Mouse (Mus musculus) lung, adult 2 months (tissue): ENCODE results near the gene Cenpa. TPM values are rescaled to one million over a fixed set of nuclear protein-coding genes. Genes with fewer than 3 reads are reported as not detected.

Experiments used
- DNase-seq: peaks from one replicate; pipeline ENCODE4 v3.0.0; 2022
- H3K4me1 ChIP-seq: fragments of 200-500 bp; 2 replicates; pipeline ENCODE4 v1.6.1; 2011; ENCODE audit warnings: low read length; ENCODE audit not compliant: control insufficient read depth, insufficient read depth
- H3K4me3 ChIP-seq: fragments of 200-500 bp; replicated peaks from 2 replicates; pipeline ENCODE3; 2011; ENCODE audit warnings: low read depth, mild to moderate bottlenecking, control low read depth, low read length; ENCODE audit errors: extremely low read depth
- CTCF ChIP-seq: fragments of 200-500 bp; IDR thresholded peaks from 2 replicates; pipeline ENCODE4 v1.5.1; 2011; ENCODE audit warnings: mild to moderate bottlenecking, low read length, control low read depth; ENCODE audit not compliant: insufficient read depth
- POLR2A ChIP-seq: fragments of 200-500 bp; IDR thresholded peaks from 2 replicates; pipeline ENCODE4 v1.6.1; 2011; ENCODE audit warnings: low read depth, mild to moderate bottlenecking, control low read depth, low read length, borderline replicate concordance; ENCODE audit errors: extremely low read depth
- WGBS: fragments of 180-500 bp; shearing (Covaris S2); methylation state at CpG from one replicate; pipeline ENCODE4 v1.1.7; 2018; 5-methylcytosine and 5-hydroxymethylcytosine counted together
- polyA plus RNA-seq: library from polyadenylated mRNA; depleted of rRNA; stranded (reverse); fragments of >200 nt; gene quantifications from 2 replicates; pipeline ENCODE4 v1.2.3, GENCODE M21; 2012

Gene Cenpa
- polyA plus RNA-seq, 1 experiment, result 13.8 TPM

DNA sequence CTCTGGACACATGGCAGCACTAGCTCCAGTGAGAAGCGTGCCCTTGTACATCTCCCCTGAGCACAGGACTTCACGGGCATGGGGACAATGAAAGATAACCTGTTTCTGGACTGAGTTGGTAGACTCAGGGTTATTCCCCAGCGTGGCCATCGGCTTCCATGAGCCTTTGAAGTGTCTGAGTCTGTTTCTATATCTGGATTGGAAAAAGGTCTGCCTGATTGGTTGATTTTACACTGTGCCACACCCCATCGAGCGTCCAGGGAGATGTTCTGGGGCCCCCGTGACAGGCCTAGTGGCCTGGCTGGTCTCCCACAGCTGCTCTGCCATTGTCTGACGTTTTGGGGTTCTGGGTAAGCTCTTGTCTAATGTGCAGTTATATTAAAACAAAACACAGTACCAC lies 11.5 kb upstream of the Cenpa start:
- Histone ChIP-seq H3K4me1 (no peaks in the 10 kb centered on the region; the same call in 1 of the 2 replicates), H3K4me3 (no peak overlapping the region)
- TF ChIP-seq CTCF (no peak), POLR2A (no peak)
- 82% methylated on average over 8 of the region's 8 CpGs for WGBS
- no peak for DNase-seq

DNA sequence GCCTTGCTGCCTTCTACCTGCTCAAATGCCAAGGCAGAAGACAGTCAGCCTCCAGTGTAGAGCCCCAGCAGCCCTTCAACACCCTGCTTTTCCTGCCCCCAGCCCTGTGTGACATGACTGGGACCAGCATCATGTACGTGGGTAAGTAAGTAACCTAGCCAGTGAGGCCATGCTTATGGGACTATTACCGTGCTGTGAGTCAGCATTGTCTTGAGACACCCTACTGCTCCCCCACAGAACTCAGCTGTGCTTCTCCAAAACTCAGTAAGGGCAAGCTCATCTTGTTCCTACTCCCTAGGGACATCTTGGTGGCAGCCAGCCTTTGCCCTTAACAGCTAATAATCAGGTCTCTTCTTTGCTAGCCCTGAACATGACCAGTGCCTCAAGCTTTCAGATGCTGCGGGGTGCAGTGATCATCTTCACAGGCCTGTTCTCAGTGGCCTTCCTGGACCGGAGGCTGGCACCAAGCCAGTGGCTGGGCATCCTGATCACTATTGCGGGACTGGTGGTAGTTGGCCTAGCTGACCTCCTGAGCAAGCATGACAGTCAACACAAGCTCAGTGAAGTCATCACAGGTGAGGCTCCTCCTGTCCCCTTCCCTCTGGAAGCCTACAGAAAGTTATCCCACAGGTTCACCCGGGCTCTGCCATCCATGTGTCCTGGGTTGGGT lies 10.9 kb upstream of the Cenpa start:
- Histone ChIP-seq H3K4me1 (no peaks in the 10 kb centered on the region; the same call in 1 of the 2 replicates), H3K4me3 (no peak overlapping the region)
- TF ChIP-seq CTCF, result no peak
- no peak for TF ChIP-seq POLR2A
- no peak for DNase-seq
- 86% methylated on average over 6 of the region's 6 CpGs for WGBS

DNA sequence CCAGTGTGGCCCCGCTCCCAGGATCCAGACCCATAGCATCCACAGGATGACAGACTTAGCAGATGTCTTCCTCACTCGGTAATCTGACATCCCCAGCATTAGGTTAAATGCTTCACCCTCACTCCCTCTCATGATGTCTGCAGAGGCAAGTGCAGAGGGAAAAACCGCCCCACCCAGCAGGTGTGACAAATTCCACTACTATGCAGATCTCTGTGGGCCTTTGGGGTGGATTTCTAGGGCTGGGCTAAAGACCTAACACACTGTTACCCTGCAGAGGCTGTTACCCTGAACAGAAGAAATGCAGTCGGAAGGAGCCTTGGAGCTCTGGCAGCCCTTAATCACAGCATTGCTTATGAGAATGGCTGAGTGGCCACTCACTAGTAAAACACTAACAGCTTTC lies 7.5 kb upstream of the Cenpa start:
- TF ChIP-seq POLR2A (no peak), CTCF (no peak)
- 73% methylated on average over 4 of the region's 4 CpGs for WGBS

DNA sequence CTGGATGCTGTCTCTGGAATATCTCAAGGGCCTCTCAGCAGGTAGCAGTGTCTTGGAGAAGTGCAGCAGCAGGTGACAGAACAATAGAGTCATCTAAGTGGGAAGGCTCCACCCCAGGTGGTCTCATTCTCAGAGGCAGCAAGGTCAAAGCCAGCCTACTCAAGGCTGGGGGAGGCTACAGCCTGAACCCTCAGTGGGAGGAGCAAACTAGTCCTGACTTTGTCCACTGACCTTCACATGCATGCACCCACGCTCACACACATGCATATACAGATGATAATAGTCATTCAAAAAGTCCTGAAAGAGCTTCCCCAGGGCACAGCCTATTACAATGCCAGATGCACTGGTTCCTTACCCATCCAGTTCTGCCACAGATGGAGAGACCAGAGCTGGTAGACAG lies 6.3 kb upstream of the Cenpa start:
- no peak for DNase-seq
- TF ChIP-seq CTCF, result no peak
- no peak for TF ChIP-seq POLR2A
- no peak overlapping the region for H3K4me3 ChIP-seq
- no peaks in the 10 kb centered on the region for H3K4me1 ChIP-seq
- WGBS, result 93% methylated on average over 1 of the region's 1 CpGs

More for the DNA sequence above, 7.5 kb upstream of the Cenpa start:
- DNase-seq, result no peak
- Histone ChIP-seq H3K4me1 (no peaks in the 10 kb centered on the region), H3K4me3 (no peak overlapping the region)

DNA sequence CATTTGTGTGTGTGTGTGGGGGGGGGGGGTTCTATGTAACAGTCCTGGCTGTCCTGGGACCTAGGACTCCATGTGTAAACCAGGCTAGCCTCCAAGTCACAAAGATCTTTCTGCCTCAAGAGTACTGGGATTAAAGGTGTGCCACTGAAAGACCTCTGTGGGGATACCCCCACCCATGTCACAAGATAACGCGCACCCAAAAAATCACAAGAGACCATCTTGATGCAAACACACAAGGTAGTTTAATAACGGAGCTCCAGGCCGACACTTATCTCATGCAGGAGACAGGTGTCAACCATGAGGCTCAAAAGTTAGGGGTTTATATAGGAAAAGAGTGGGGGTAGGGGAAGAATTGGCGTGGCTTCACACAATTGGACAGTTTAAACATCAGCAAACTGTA lies 5.8 kb upstream of the Cenpa start:
- H3K4me1 ChIP-seq, result 0 out of 2 replicates have a peak, but pooled peaks cover under 1% of the 10 kb centered on the region
- no peak overlapping the region for H3K4me3 ChIP-seq
- DNase-seq, result no peak
- TF ChIP-seq CTCF (no peak), POLR2A (no peak)
- WGBS, result 91% methylated on average over 5 of the region's 5 CpGs

DNA sequence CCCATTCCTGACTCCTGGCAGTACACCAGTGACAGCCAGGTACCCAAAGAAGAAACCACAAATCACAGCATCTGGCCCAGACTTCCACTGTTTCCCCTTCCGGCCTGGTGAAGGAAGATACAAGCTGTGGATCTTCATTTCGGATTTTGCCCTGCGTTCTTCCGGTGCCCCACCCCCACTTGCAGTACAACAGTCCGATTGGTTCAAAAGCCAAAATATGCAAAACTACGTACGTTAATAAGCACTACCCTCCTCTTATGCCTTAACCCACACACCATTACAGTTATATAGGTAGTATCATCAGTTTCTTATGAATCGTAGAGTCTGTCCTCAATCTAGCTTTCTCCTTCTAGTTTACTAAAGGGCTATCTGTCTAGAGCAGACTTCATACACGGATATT lies 1.2 kb upstream of the Cenpa start:
- peaks cover 2% of the 10 kb centered on the region; the same call in 1 of the 2 replicates for H3K4me1 ChIP-seq
- 91% methylated on average over 9 of the region's 9 CpGs for WGBS
- no peak overlapping the region for H3K4me3 ChIP-seq
- TF ChIP-seq CTCF (no peak), POLR2A (no peak)
- no peak for DNase-seq

DNA sequence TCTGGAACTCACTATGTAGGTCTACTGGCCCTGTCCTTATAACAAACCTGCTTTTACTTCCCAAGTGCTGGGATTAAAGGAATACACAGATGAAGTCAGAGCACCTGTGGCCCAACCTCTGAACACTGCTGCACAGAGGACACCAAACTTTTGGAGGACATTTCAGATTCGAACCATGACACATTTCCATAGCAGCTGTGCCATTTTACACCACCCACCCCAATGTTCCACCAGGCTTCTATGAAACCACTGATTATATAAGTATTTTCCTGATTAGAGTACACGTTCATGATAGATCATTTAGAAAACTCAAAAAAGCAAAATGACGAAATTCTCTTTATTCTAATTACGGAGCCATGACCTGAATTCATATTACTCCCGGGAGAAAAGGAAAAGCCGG lies 609 bp upstream of the Cenpa start:
- peaks cover 2% of the 10 kb centered on the region; the same call in 1 of the 2 replicates for H3K4me1 ChIP-seq
- DNase-seq, result no peak
- TF ChIP-seq CTCF, result no peak
- TF ChIP-seq POLR2A, result no peak
- 20% methylated on average over 6 of the region's 6 CpGs for WGBS
- H3K4me3 ChIP-seq, result peak overlapping the region; percentile 61

DNA sequence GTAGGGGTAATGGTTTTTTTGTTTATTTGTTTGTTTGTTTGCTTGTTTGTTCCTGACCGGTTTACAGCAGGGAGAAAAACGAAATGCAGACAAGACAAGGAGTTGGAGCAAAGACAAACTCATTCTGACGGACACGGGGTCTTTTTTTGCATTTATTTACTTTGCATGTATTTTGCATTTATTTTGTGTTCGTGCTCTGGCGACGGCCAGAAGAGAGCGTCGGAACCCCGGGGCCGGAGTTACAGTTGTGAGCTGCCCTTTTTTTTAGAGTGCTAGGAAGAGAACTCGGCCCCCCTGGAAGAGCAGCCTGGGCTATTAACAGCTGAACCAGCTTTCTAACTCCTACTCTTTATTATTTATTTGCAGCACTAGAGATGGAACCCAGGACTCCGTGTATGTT lies 638 bp downstream of the Cenpa start:
- WGBS, result under 1% methylated on average over 13 of the region's 13 CpGs

DNA sequence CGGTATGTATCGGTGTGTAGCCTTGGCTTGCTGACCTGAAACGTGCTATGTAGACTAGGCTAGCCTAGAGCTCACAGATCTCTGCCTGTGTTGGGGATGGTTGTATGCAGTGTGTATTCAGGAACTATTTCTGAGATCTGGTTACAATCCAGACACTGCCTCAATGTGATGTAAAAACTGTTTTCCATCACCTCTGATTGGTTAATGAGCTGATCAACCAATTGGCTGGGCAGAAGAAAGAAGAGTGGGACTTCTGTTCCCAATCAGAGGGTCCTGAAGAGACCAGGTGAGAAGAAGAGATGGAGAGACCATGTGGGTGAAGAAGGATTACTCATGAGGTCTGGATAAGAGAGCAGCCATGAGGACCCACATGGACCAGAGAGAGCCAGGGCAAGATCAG lies 1.1 kb downstream of the Cenpa start:
- Histone ChIP-seq H3K4me3 (no peak overlapping the region), H3K4me1 (peaks cover 2% of the 10 kb centered on the region; the same call in 1 of the 2 replicates)
- WGBS, result 4% methylated on average over 3 of the region's 3 CpGs
- TF ChIP-seq POLR2A (no peak), CTCF (no peak)
- no peak for DNase-seq

More for the DNA sequence above, 638 bp downstream of the Cenpa start:
- no peak for TF ChIP-seq POLR2A
- Histone ChIP-seq H3K4me3 (peak overlapping the region; percentile 71), H3K4me1 (peaks cover 2% of the 10 kb centered on the region; the same call in 1 of the 2 replicates)
- no peak for DNase-seq

DNA sequence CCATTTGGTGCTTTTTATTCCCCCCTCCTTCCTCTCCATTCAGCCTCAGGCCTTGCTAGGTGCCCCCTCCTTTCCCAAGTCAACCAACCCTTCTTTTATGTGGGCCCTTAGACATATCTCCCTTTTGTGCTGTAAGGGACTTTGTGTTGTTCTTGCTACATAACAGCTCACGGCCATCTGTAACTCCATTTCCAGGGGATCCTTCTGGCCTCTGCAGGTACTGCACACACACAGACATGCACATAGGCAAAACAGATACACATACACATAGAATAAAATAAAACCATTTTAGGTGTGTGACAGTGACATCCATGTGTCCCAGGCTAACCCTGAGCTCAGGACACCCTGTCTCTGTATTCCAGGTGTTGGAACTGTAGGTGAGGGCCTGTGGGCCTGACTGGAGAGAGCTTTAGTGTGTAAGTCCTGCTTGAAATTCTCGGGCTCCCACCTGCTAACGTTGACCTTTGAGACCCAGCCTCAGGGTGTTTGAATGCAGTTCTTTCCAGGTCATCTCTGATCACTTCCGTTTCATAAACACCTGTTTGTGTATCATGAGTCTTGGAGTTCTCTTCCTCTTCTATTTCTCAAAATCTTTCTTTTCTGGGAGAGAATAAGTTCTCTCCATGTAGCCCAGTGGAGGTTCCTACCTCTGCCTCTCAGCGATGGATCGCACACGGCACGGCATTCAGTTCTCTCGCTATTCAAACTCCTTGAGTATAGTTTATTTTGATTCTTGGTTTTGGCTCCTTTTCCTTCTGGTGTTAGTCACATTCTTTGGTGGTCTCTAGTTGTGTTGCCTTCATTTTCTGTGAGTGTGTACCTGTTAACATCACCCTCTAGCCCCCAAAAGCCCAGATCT lies 2.3 kb downstream of the Cenpa start:
- no peak for TF ChIP-seq CTCF
- no peak for TF ChIP-seq POLR2A
- WGBS, result 87% methylated on average over 9 of the region's 9 CpGs
- Histone ChIP-seq H3K4me1 (peaks cover 2% of the 10 kb centered on the region; the same call in 1 of the 2 replicates), H3K4me3 (no peak overlapping the region)
- no peak for DNase-seq
